Mouse (Mus musculus): ENCODE results near the gene Entpd7.

Entpd7 gene

GRCm38 (mm10) chr19:43674730-43675524 is 14.5 kb upstream of the Entpd7 start, which contains the start of gene Slc25a28:
Slc25a28 (minus strand) TSS chr19:43674881.
- DNase-seq: peak; percentile 100

GRCm38 (mm10) chr19:43675525-43676400 is 13.7 kb upstream of the Entpd7 start:
- no peak for DNase-seq

DNA sequence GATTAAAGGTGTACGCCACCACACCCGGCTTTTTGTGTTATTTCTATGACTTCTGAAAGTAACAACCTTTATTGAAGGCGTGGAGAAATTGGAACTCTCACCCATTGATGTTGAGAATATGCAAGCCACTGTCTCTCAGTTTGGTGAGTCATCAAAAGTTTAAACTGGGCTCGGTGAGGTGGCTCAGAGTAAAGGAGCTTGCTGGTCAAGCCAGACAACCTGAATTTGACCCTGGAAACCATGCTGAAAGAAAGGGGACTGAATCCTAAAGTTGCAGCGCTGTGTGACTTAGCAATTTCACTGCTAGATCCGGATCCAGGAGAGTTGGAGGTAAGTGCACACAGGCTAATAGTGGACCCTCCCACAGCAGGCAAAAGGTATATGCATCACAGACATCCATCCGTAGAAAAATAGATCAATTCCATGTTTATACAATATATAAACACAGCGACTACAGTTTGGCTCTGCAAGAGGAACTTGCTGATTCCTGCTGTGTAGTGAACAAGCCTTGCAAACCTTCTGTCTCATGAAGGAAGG is 10.9 kb upstream of the Entpd7 start:
- no peak for DNase-seq

- no peak for DNase-seq
These were observed 9.9 kb upstream of the Entpd7 start for GRCm38 (mm10) chr19:43679474-43679981.

DNA sequence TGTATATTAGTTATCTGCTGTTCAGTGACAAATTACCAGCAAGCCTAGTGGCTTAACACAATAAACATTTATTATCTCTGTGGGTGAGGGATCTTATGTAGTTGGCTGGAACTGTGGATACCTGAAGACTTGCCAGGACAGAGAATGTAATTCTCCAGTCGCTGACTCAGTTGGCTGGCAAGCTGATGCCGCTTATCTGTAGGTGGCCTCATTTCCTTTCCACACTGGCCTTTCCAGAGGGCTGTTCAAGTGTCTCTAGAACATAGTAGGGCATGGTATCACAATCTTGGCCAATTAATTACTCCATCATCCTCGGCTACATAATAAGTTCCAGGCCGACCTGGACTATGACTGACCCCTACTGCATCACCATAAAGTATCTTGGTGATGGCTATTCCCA is 7.9 kb upstream of the Entpd7 start:
- DNase-seq: no peak

DNA sequence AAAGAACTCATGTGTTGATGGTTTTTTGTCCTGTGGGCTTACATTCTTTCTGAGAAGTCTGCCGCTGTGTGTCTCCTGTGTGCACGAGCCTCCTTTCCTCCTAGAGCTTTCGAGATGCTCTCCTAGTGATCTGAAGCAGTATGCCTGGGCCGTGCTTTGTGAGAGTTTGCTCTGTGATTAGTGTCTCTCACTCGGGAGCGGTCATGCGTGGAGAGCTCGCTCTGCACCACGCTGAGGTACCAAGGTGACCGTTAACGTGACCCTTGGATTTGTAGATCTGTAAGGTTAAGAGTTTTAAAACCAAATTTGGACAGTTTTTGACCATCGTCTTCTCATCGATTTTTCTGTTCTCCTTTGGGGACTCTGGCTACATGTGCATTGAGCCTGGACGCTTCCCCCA is 3.3 kb downstream of the Entpd7 start:
- no peak for DNase-seq

- no peak for DNase-seq
These were observed 6.1 kb downstream of the Entpd7 start for GRCm38 (mm10) chr19:43695514-43695964.

GRCm38 (mm10) chr19:43697666-43698370 is 8.3 kb downstream of the Entpd7 start:
- no peak for DNase-seq

GRCm38 (mm10) chr19:43699021-43699762 is 9.7 kb downstream of the Entpd7 start:
- DNase-seq: no peak

DNA sequence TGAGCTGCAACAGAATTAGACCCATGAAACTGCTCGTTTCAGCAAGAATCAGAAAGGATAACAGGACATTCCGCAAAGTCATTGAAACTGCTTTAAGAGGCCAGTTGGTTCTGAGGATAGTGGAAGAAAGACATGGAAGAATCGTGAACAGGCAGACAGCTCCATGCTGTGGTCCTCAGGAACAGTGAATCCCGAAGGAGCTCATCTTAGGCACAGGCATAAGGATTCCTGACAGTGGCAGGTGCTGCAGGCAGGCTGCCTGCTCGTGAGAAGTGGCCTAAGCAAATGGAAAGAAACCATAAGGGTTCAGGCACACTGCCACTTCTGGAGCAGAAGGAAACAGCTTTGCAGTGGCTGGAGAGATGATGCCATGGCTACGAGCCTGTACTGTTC is 10.3 kb downstream of the Entpd7 start:
- DNase-seq: no peak

DNA sequence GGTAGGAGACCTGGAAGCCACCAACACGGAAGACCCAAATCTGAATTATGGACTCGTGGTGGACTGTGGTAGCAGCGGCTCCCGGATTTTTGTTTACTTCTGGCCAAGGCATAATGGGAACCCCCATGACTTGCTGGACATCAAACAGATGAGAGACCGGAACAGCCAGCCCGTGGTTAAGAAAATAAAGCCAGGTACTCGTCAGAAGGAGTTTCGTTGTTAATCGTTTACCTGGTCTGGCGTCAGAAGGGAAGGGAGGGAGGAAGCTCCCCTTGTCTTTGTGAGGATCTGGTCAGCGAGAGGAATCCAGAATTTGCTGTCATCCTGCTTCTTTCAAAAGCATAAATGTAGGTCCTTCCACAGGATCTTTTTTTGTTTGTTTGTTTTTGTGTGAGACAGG is 14.7 kb downstream of the Entpd7 start:
- no peak for DNase-seq

DNA sequence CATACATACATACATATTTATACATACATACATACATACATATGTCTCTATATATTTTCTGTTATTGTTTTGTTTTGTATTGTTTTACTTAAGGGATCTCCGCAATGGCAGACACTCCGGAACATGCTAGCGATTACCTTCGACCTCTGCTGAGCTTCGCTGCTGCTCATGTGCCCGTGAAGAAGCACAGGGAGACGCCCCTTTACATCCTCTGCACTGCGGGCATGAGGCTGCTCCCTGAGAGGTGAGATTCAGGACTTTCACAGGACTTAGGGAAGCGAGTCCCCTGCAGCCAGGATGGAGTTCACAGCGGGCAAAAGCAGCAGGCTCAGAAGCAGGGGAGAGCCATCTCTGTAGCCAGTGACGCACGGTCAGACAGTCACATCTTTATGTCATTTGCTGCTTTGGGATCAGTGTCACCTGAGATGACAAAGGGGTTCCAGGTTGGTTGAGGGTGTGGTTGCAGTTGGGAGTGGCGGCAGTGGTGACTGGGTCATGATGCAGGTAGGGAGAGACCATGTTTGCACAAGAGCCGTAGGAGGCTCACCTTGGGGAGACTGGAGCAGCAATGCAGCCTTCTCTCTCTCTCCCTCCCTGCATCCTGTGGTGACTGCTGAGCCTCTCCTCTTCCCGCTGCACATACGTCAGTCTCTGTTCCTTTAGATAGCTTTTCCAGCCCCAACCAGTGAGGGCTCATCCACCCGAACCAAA is 15.5 kb downstream of the Entpd7 start:
- DNase-seq: no peak

DNA sequence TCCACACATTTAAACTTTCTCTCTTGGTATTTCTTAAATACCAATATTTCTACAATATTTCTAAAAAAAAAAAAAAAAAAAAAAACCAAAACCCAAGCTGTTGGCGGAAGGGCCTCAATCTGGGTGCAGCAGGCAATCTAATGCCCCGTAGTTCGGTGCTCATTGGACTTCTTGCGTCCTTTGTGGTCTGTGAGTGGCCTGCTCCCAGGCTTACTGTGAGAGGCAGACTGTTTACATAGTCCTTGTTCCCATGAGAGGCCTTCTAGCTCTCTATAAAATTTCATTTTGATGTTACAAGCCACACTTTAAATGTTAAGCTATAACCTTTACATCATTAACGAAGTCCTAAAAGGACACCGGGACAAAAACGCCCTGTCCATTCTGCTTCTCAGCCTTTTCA is 18.7 kb downstream of the Entpd7 start:
- no peak for DNase-seq

DNA sequence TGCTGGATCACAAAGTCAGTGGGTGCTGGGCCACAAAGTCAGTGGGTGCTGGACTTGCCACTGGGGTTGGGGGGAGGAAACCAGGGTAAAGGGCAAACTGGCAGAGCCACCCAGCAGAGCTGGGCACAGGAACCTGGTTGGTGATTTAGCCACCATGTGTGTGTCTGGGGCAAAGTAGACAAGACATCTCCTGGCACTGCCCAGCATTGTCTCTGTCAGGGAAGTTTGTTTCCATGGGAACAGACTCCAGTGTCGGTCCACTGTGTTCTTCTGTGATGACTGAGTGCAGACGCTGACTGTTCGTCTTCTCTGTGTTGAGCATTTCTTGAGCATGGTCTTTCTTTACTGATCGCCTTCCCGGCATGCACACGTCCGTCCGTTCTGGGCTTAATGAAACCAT is 19.8 kb downstream of the Entpd7 start:
- no peak for DNase-seq

DNA sequence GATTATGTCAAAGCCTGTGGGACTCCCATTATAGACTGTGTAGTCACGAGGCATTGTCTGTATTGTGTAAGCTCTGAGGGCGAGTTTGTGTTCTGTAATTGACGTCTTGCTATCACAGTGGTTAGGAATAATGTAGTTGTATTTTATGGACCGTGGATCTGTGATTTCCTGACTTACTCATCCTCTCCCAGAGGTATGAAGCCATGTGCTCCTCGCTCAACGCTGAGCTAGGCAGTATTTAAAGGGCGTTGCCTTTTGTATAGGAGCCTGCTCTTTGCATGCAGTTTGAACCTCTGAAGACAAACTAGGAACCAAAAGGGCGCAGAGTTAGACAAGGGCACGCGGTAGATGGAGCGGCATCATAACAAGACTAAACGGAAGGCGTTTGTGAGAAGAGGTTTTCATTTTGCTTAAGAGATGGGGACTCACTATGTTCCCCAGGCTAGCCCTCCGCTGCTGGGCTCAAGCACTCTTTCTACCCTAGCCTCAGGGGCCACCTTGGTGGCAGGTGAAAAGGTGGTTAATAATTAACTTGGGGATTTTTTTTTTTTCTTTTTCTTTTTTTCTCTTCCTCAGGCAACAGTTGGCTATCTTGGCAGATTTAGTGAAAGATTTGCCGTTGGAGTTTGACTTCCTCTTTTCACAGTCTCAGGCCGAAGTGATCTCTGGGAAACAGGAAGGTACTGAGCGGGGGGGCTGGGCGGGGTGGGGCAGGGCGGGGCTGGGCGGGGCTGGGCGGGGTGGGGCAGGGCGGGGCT is 21.9 kb downstream of the Entpd7 start:
- no peak for DNase-seq

GRCm38 (mm10) chr19:43711971-43712370 is 22.5 kb downstream of the Entpd7 start:
- no peak for DNase-seq

GRCm38 (mm10) chr19:43720061-43720460 is 30.6 kb downstream of the Entpd7 start:
- no peak for DNase-seq

DNA sequence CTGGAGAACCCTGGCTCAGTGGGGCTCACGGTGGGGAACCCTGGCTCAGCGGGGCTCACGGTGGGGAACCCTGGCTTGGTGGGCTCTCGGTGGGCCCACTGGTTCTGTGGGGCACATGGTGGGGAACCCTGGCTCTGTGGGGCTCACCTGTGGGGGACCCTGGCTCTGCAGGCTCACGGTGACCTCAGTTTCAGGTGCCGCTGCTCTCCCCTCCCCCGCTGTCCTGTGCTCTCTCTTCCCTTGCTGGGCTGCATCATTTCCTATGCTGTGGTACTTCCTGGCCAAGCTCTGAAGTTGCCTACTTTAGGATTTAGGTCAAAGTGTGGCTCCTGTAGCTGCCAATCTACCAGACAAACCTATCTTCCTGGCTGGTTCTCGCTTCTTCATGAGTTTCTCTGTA is 33.4 kb downstream of the Entpd7 start:
- no peak for DNase-seq

GRCm38 (mm10) chr19:43723501-43723900 is 34.0 kb downstream of the Entpd7 start:
- no peak for DNase-seq

GRCm38 (mm10) chr19:43724194-43724593 is 34.7 kb downstream of the Entpd7 start:
- no peak for DNase-seq

- no peak for DNase-seq
These were observed 35.3 kb downstream of the Entpd7 start for GRCm38 (mm10) chr19:43724821-43725220.

Measured in cerebellum, adult 9-10 months (tissue).